In the genomic region with DNA sequence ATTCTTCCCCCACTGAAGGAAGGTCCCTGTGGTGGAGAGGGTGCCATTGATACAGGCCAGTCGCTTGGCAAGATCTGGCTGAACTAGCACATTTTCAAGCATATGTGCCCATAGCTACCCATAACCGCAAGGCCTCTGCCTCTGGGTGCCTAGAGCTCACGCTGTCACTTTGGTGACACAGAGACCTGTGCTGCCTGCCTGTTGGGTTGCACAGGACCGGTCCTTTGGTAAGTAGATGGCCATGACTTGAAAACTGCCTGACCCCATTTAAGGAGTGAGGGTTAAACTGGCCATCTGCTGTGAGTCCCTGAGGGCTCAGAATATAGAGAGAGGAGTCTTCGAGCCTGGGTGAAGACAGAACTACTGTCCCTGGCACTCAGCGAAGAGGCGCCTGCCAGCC, we compare ENCODE assay signal across 9 mouse cellular contexts. TPM values are rescaled to one million over a fixed set of nuclear protein-coding genes. Genes with fewer than 3 reads are reported as not detected.
DNase-seq lines count a peak whose midpoint lies in the region; ATAC-seq and TF ChIP-seq lines count a peak whose summit lies in the region.
"Had no signal": no experiment of that assay in that cellular context is flagged by ENCODE, and none has a peak within 500 bp of the region (broad histone marks: within the 10 kb centered on the region; RNA-seq: fewer than 3 reads in every experiment).

No protein-coding gene starts in this region.

- H3K9ac ChIP-seq in lung, postnatal 0 days (replicated peaks; ENCODE audit: low read depth) = no peak overlapping the region
- H3K9ac ChIP-seq in forebrain, postnatal 0 days = no peak overlapping the region
- H3K9ac ChIP-seq in limb, embryonic 14.5 days (ENCODE audit: low read depth, low read length, severe bottlenecking) = no peak overlapping the region
- H3K9ac ChIP-seq in stomach, embryonic 16.5 days (ENCODE audit: low read length) = no peak overlapping the region; the same call in 1 of the 2 replicates

- intact Hi-C loops in gastrocnemius, adult 2 months (cut with DNase I) = no loop called here

- no peak overlapping the region for H3K4me3 ChIP-seq in lung, postnatal 0 days (ENCODE audit: low read depth, low read length)
- peak overlapping the region; percentile 24; the same call in 1 of the 2 replicates for H3K4me3 ChIP-seq in forebrain, postnatal 0 days (ENCODE audit: low read depth, low read length)
- peak overlapping the region; percentile 18 for H3K4me3 ChIP-seq in limb, embryonic 14.5 days (replicated peaks; ENCODE audit: low read length)
- H3K4me3 ChIP-seq in stomach, embryonic 16.5 days (replicated peaks; ENCODE audit: low read length) = 0 out of 2 replicates have a peak overlapping the region, but pooled peaks have one; percentile 3
- no peak overlapping the region for H3K4me3 ChIP-seq in gastrocnemius, adult 2 months

- ATAC-seq in lung, postnatal 0 days = no peak
- no peak for ATAC-seq in forebrain, postnatal 0 days
- ATAC-seq in limb, embryonic 14.5 days (ENCODE audit: low FRiP score, low read depth) = 0 out of 2 replicates have a peak, but pooled peaks have one; percentile 4
- ATAC-seq in stomach, embryonic 16.5 days (ENCODE audit: insufficient read depth, low FRiP score) = no peak

- no peak overlapping the region for H3K27ac ChIP-seq in lung, postnatal 0 days (ENCODE audit: low read length)
- 0 out of 2 replicates have a peak overlapping the region, but pooled peaks have one; percentile 4 for H3K27ac ChIP-seq in forebrain, postnatal 0 days (ENCODE audit: low read depth, low read length)
- H3K27ac ChIP-seq in limb, embryonic 14.5 days (replicated peaks; ENCODE audit: low read depth, low read length) = no peak overlapping the region
- H3K27ac ChIP-seq in stomach, embryonic 16.5 days (ENCODE audit: low read length) = no peak overlapping the region
- H3K27ac ChIP-seq in gastrocnemius, adult 2 months = no peak overlapping the region

- H3K4me2 ChIP-seq in lung, postnatal 0 days (replicated peaks; ENCODE audit: low read depth, low read length) = 0 out of 2 replicates have a peak overlapping the region, but pooled peaks have one; percentile 12
- peak overlapping the region; percentile 57 for H3K4me2 ChIP-seq in forebrain, postnatal 0 days (ENCODE audit: low read depth)
- peak overlapping the region; percentile 44 for H3K4me2 ChIP-seq in limb, embryonic 14.5 days (replicated peaks; ENCODE audit: low read depth, low read length, severe bottlenecking)
- peak overlapping the region; percentile 10; the same call in 1 of the 2 replicates for H3K4me2 ChIP-seq in stomach, embryonic 16.5 days (ENCODE audit: low read depth, low read length)

- H3K4me1 ChIP-seq in lung, postnatal 0 days (ENCODE audit: insufficient read depth, low read depth, low read length) = no peaks in the 10 kb centered on the region
- peaks cover 23% of the 10 kb centered on the region for H3K4me1 ChIP-seq in forebrain, postnatal 0 days (ENCODE audit: insufficient read depth)
- H3K4me1 ChIP-seq in limb, embryonic 14.5 days (ENCODE audit: control insufficient read depth, insufficient read depth, low read length) = peaks cover 9% of the 10 kb centered on the region
- H3K4me1 ChIP-seq in stomach, embryonic 16.5 days (ENCODE audit: control insufficient read depth, insufficient read depth, low read length) = peaks cover 17% of the 10 kb centered on the region

- no peak for TF ChIP-seq EP300 in lung, postnatal 0 days (IDR thresholded peaks at IDR 0.05)

- no peak for DNase-seq in lung, postnatal 0 days (ENCODE audit: low spot score)
- DNase-seq in lung, postnatal 36 days = no peak
- DNase-seq in forebrain, postnatal 0 days = no peak
- DNase-seq in limb, embryonic 14.5 days (ENCODE audit: low spot score) = no peak
- DNase-seq in cerebellum, adult 9-11 months = no peak
- DNase-seq in thymus, postnatal 36 days = no peak
- DNase-seq in gastrocnemius, adult 2 months = no peak
- DNase-seq: heart, adult 11 months had no signal

- no peaks in the 10 kb centered on the region for H3K36me3 ChIP-seq in lung, postnatal 0 days (ENCODE audit: insufficient read depth, low read length)
- no peaks in the 10 kb centered on the region for H3K36me3 ChIP-seq in forebrain, postnatal 0 days (ENCODE audit: insufficient read depth)
- H3K36me3 ChIP-seq in limb, embryonic 14.5 days (ENCODE audit: control insufficient read depth, insufficient read depth, low read length) = no peaks in the 10 kb centered on the region
- no peaks in the 10 kb centered on the region for H3K36me3 ChIP-seq in stomach, embryonic 16.5 days (ENCODE audit: control insufficient read depth, insufficient read depth, low read length)

- no peaks in the 10 kb centered on the region for H3K9me3 ChIP-seq in lung, postnatal 0 days (ENCODE audit: low read length)
- H3K9me3 ChIP-seq in forebrain, postnatal 0 days (ENCODE audit: low read length) = no peaks in the 10 kb centered on the region
- no peaks in the 10 kb centered on the region for H3K9me3 ChIP-seq in limb, embryonic 14.5 days (ENCODE audit: control insufficient read depth, low read length)
- H3K9me3 ChIP-seq in stomach, embryonic 16.5 days (replicated peaks; ENCODE audit: control insufficient read depth, low read length) = no peaks in the 10 kb centered on the region

- TF ChIP-seq CTCF in lung, postnatal 0 days (IDR thresholded peaks at IDR 0.05) = no peak
- TF ChIP-seq CTCF in forebrain, postnatal 0 days (IDR thresholded peaks at IDR 0.05; ENCODE audit: low read depth) = no peak
- TF ChIP-seq CTCF in gastrocnemius, adult 2 months (IDR thresholded peaks at IDR 0.05) = no peak

- WGBS in lung, postnatal 0 days = 66% methylated on average over 7 of the region's 7 CpGs
- WGBS in forebrain, postnatal 0 days = 30% methylated on average over 7 of the region's 7 CpGs
- 46% methylated on average over 7 of the region's 7 CpGs for WGBS in limb, embryonic 14.5 days
- 55% methylated on average over 7 of the region's 7 CpGs for WGBS in stomach, embryonic 16.5 days

- no peaks in the 10 kb centered on the region for H3K27me3 ChIP-seq in lung, postnatal 0 days (replicated peaks; ENCODE audit: insufficient read depth, low read length)
- 0 out of 2 replicates have a peak, but pooled peaks cover 2% of the 10 kb centered on the region for H3K27me3 ChIP-seq in forebrain, postnatal 0 days (ENCODE audit: insufficient read depth, low read length)
- H3K27me3 ChIP-seq in limb, embryonic 14.5 days (ENCODE audit: control insufficient read depth, insufficient read depth, low read length) = peaks cover 29% of the 10 kb centered on the region
- peaks cover 6% of the 10 kb centered on the region; the same call in 1 of the 2 replicates for H3K27me3 ChIP-seq in stomach, embryonic 16.5 days (ENCODE audit: control insufficient read depth, insufficient read depth, low read length)

- TF ChIP-seq POLR2A in limb, embryonic 14.5 days (IDR thresholded peaks at IDR 0.05; ENCODE audit: borderline replicate concordance, extremely low read depth, insufficient read depth, insufficient read length) = no peak

RNA-seq across cellular contexts. Expression of a gene that starts 55.2 kb away (rescaled TPM):
- polyA plus RNA-seq in lung, postnatal 0 days (2015; fragmentation: Nextera tagmentation; extraction: Ambion mirVana) = 9.7 and 10.3 TPM in 2 replicates
- total RNA-seq in forebrain, postnatal 0 days (2014; rRNA removed) = 1.2 and 3.1 TPM in 2 replicates
- 0.65 and 1.1 TPM in 2 replicates for polyA plus RNA-seq in forebrain, postnatal 0 days (2015; fragmentation: Nextera tagmentation; extraction: Ambion mirVana)
- 7.4 and 9.2 TPM in 2 replicates for polyA plus RNA-seq in limb, embryonic 14.5 days (2012; rRNA removed)
- polyA plus RNA-seq in limb, embryonic 14.5 days (2014; fragmentation: Nextera tagmentation; extraction: Ambion mirVana) = 5.2 and 5.5 TPM in 2 replicates
- polyA plus RNA-seq in stomach, embryonic 16.5 days (2015; fragmentation: Nextera tagmentation; extraction: Ambion mirVana) = 9.9 and 10.5 TPM in 2 replicates
- 10 to 100 TPM; 31.2 to 41.3 TPM for total RNA-seq in gastrocnemius, adult 2 months (2021)

Comparison
In these comparisons a context has a peak if more than half of its experiments do, and no peak if none do; other contexts are left out.
1. H3K4me3 ChIP-seq: peak in forebrain, postnatal 0 days (single experiment), limb, embryonic 14.5 days (single experiment) and stomach, embryonic 16.5 days (single experiment); none in lung, postnatal 0 days (single experiment) and gastrocnemius, adult 2 months (single experiment).
2. Peak in every context shown above with its lines, with median percentiles within 50 percentile points of each other: H3K4me2 ChIP-seq.